9 mouse cellular contexts compared by ENCODE assay signal in genomic region chr13:3633131-3633530, GRCm38 (mm10). TPM values are rescaled to one million over a fixed set of nuclear protein-coding genes. Genes with fewer than 3 reads are reported as not detected.
DNase-seq lines count a peak whose midpoint lies in the region; ATAC-seq and TF ChIP-seq lines count a peak whose summit lies in the region.
"Had no signal": no experiment of that assay in that cellular context is flagged by ENCODE, and none has a peak within 500 bp of the region (broad histone marks: within the 10 kb centered on the region; RNA-seq: fewer than 3 reads in every experiment).

No protein-coding gene starts in this region.

- H3K4me1 ChIP-seq in intestine, embryonic 14.5 days (replicated peaks; ENCODE audit: control insufficient read depth, insufficient read depth, low read length) = peaks cover 9% of the 10 kb centered on the region
- H3K4me1 ChIP-seq in intestine, embryonic 16.5 days (ENCODE audit: control insufficient read depth, insufficient read depth, low read length) = 0 out of 2 replicates have a peak, but pooled peaks cover 2% of the 10 kb centered on the region
- H3K4me1 ChIP-seq in MEL (ENCODE audit: control insufficient read depth in 1 of 2, insufficient read depth in 2 of 2, low read length in 2 of 2) = peaks cover 2 to 6% of the 10 kb centered on the region in 2 experiments
- peaks cover 6% of the 10 kb centered on the region for H3K4me1 ChIP-seq in liver, embryonic 15.5 days (replicated peaks)

- TF ChIP-seq RAD21 in MEL (IDR thresholded peaks at IDR 0.05; ENCODE audit: low read depth, low read length) = no peak

- no peak for DNase-seq in intestine, embryonic 14.5 days (ENCODE audit: low spot score)
- peak; percentile 10 for DNase-seq in CD4-positive helper T cell, adult 2 months (ENCODE audit: low read depth, low spot score)
- DNase-seq in MEL (ENCODE audit: low read depth, low spot score) = peak; percentile 19
- DNase-seq in testis, postnatal 14 days (ENCODE audit: low spot score) = no peak
- no peak for DNase-seq in cerebellum, adult 18-20 months
- DNase-seq in kidney, adult 8-10 months = no peak

- TF ChIP-seq EP300 in MEL (IDR thresholded peaks at IDR 0.05; ENCODE audit: low read depth in 1 of 2, low read length in 2 of 2) = no peak

- no peak overlapping the region for H3K9ac ChIP-seq in intestine, embryonic 14.5 days (ENCODE audit: low read length)
- no peak overlapping the region for H3K9ac ChIP-seq in intestine, embryonic 16.5 days (ENCODE audit: low read depth, low read length)
- no peak overlapping the region for H3K9ac ChIP-seq in MEL (ENCODE audit: control insufficient read depth, low read depth, low read length, poor library complexity, severe bottlenecking)
- no peak overlapping the region for H3K9ac ChIP-seq in liver, embryonic 15.5 days

- no peaks in the 10 kb centered on the region; the same call in 1 of the 2 replicates for H3K79me2 ChIP-seq in MEL (ENCODE audit: control insufficient read depth, insufficient read depth, low read length, poor library complexity)

- H3K9me3 ChIP-seq in intestine, embryonic 14.5 days (ENCODE audit: control insufficient read depth, low read length) = no peaks in the 10 kb centered on the region
- H3K9me3 ChIP-seq in intestine, embryonic 16.5 days (ENCODE audit: control insufficient read depth, low read length) = no peaks in the 10 kb centered on the region
- no peaks in the 10 kb centered on the region for H3K9me3 ChIP-seq in MEL (replicated peaks; ENCODE audit: insufficient read depth, low read length)
- H3K9me3 ChIP-seq in liver, embryonic 15.5 days (replicated peaks) = no peaks in the 10 kb centered on the region
- H3K9me3 ChIP-seq: limb, embryonic 15.5 days had no signal

- H3K36me3 ChIP-seq in intestine, embryonic 14.5 days (ENCODE audit: control insufficient read depth, insufficient read depth, low read length) = no peaks in the 10 kb centered on the region
- no peaks in the 10 kb centered on the region for H3K36me3 ChIP-seq in intestine, embryonic 16.5 days (ENCODE audit: control insufficient read depth, insufficient read depth, low read length)
- peaks cover 0 to 5% of the 10 kb centered on the region in 2 experiments; a peak in 2 of 4 replicates for H3K36me3 ChIP-seq in MEL (ENCODE audit: control insufficient read depth in 1 of 2, insufficient read depth in 2 of 2, low read length in 2 of 2)
- H3K36me3 ChIP-seq in liver, embryonic 15.5 days (replicated peaks) = no peaks in the 10 kb centered on the region
- H3K36me3 ChIP-seq: limb, embryonic 15.5 days had no signal

- peak overlapping the region; percentile 72 for H3K4me2 ChIP-seq in intestine, embryonic 14.5 days (ENCODE audit: low read length)
- H3K4me2 ChIP-seq in intestine, embryonic 16.5 days (ENCODE audit: low read depth, low read length) = no peak overlapping the region
- 0 out of 2 replicates have a peak overlapping the region, but pooled peaks have one; percentile 80 for H3K4me2 ChIP-seq in liver, embryonic 15.5 days

- H3K27ac ChIP-seq in intestine, embryonic 14.5 days (ENCODE audit: low read depth) = no peak overlapping the region
- no peak overlapping the region for H3K27ac ChIP-seq in intestine, embryonic 16.5 days (ENCODE audit: low read length)
- no peak overlapping the region for H3K27ac ChIP-seq in MEL (ENCODE audit: control insufficient read depth, low read depth, low read length)
- H3K27ac ChIP-seq in liver, embryonic 15.5 days (replicated peaks) = no peak overlapping the region

- 42% methylated on average over 6 of the region's 6 CpGs for WGBS in intestine, embryonic 14.5 days
- WGBS in intestine, embryonic 16.5 days = 37% methylated on average over 6 of the region's 6 CpGs
- 20% methylated on average over 6 of the region's 6 CpGs for WGBS in liver, embryonic 15.5 days (ENCODE audit: insufficient replicate concordance)

- no peak overlapping the region for H3K4me3 ChIP-seq in intestine, embryonic 14.5 days (ENCODE audit: low read depth, low read length)
- no peak overlapping the region for H3K4me3 ChIP-seq in intestine, embryonic 16.5 days (ENCODE audit: low read length)
- H3K4me3 ChIP-seq in MEL (ENCODE audit: control insufficient read depth in 1 of 2, insufficient read depth in 1 of 2, low read depth in 2 of 2, low read length in 2 of 2) = peak overlapping the region in 1 of 2 experiments; percentile 84; a peak in 3 of 4 replicates
- H3K4me3 ChIP-seq in liver, embryonic 15.5 days (replicated peaks) = no peak overlapping the region

- no peaks in the 10 kb centered on the region for H3K27me3 ChIP-seq in intestine, embryonic 14.5 days (replicated peaks; ENCODE audit: control insufficient read depth, insufficient read depth, low read length)
- H3K27me3 ChIP-seq in intestine, embryonic 16.5 days (replicated peaks; ENCODE audit: control insufficient read depth, insufficient read depth, low read length) = no peaks in the 10 kb centered on the region
- no peaks in the 10 kb centered on the region for H3K27me3 ChIP-seq in MEL (ENCODE audit: control insufficient read depth in 1 of 2, insufficient read depth in 2 of 2, low read length in 2 of 2)
- no peaks in the 10 kb centered on the region; the same call in 1 of the 2 replicates for H3K27me3 ChIP-seq in liver, embryonic 15.5 days
- H3K27me3 ChIP-seq: limb, embryonic 15.5 days had no signal

- no peak for TF ChIP-seq CTCF in MEL (IDR thresholded peaks at IDR 0.05 in 2 of 3, conservative IDR thresholded peaks at IDR 0.05 in 1 of 3; ENCODE audit: control insufficient read depth in 1 of 3, insufficient read depth in 1 of 3, low read depth in 2 of 3, low read length in 3 of 3, poor library complexity in 1 of 3, severe bottlenecking in 1 of 3)

- no peak for ATAC-seq in intestine, embryonic 14.5 days (replicated peaks; ENCODE audit: low FRiP score, low TSS enrichment, low read depth)
- no peak for ATAC-seq in intestine, embryonic 16.5 days
- no peak for ATAC-seq in liver, embryonic 15.5 days (ENCODE audit: insufficient read depth)

- no peak for TF ChIP-seq POLR2A in MEL (IDR thresholded peaks at IDR 0.05; ENCODE audit: control insufficient read depth in 1 of 2, insufficient read depth in 1 of 2, low read depth in 1 of 2, low read length in 2 of 2, poor library complexity in 1 of 2)

TF ChIP-seq in MEL, 35 proteins besides CTCF, POLR2A, EP300 and RAD21:
- no peak for TF ChIP-seq USF2 (IDR thresholded peaks at IDR 0.05; ENCODE audit: borderline replicate concordance in 1 of 2, insufficient read depth in 1 of 2, low read depth in 1 of 2, low read length in 2 of 2)
TF ChIP-seq in MEL: peak in this region for 0.

RNA-seq across cellular contexts. Expression of gene Asb13, which starts 0.7 kb away (rescaled TPM):
- polyA plus RNA-seq in intestine, embryonic 14.5 days (2014; fragmentation: Nextera tagmentation; extraction: Ambion mirVana) = 8.5 and 12.3 TPM in 2 replicates
- 6.8 and 6.9 TPM in 2 replicates for polyA plus RNA-seq in intestine, embryonic 16.5 days (2015; fragmentation: Nextera tagmentation; extraction: Ambion mirVana)
- total RNA-seq in MEL (2012; rRNA removed) = 1.7 and 2.6 TPM in 2 replicates
- polyA plus RNA-seq in MEL (2012; ENCODE audit: insufficient read depth in 1 of 2, insufficient read length in 2 of 2, low read depth in 1 of 2, low replicate concordance in 2 of 2, missing spikeins in 1 of 2) = 1 to 10 TPM in 1 of 2 experiments, not detected in 1; 6.0 TPM
- polyA plus RNA-seq in liver, embryonic 15.5 days (2015; fragmentation: Nextera tagmentation; extraction: Ambion mirVana) = 3.5 and 3.9 TPM in 2 replicates

RNA-seq across cellular contexts. Expression of gene Fam208b, which starts 22.2 kb away (rescaled TPM):
- 13.8 and 17.3 TPM in 2 replicates for polyA plus RNA-seq in intestine, embryonic 14.5 days (2014; fragmentation: Nextera tagmentation; extraction: Ambion mirVana)
- 7.2 and 7.3 TPM in 2 replicates for polyA plus RNA-seq in intestine, embryonic 16.5 days (2015; fragmentation: Nextera tagmentation; extraction: Ambion mirVana)
- 18.8 and 23.5 TPM in 2 replicates for total RNA-seq in MEL (2012; rRNA removed)
- 100 to 1,000 TPM in 1 of 2 experiments, 10 to 100 TPM in 1; 28.3 to 183 TPM for polyA plus RNA-seq in MEL (2012; ENCODE audit: insufficient read depth in 1 of 2, insufficient read length in 2 of 2, low read depth in 1 of 2, low replicate concordance in 2 of 2, missing spikeins in 1 of 2)
- 3.1 and 4.0 TPM in 2 replicates for polyA plus RNA-seq in liver, embryonic 15.5 days (2015; fragmentation: Nextera tagmentation; extraction: Ambion mirVana)

Comparison
In these comparisons a context has a peak if more than half of its experiments do, and no peak if none do; other contexts are left out.
1. DNase-seq: peak in CD4-positive helper T cell, adult 2 months (single experiment) and MEL (single experiment); none in intestine, embryonic 14.5 days (single experiment), testis, postnatal 14 days (single experiment), cerebellum, adult 18-20 months (0 of 2) and kidney, adult 8-10 months (0 of 2).